Mouse (Mus musculus): ENCODE data around the gene Dscaml1.

GRCm38 (mm10) chr9:45451346-45451745 lies 24.9 kb downstream of the Dscaml1 start:
- TF ChIP-seq ZNF384 (IDR thresholded peaks at IDR 0.05; ENCODE audit: low read depth, low read length) (no peak), CHD2 (IDR thresholded peaks at IDR 0.05; ENCODE audit: low read depth, low read length) (no peak), MAFK (IDR thresholded peaks at IDR 0.05; ENCODE audit: insufficient read depth, low read depth, low read length) (no peak)

Measured in ES-E14 (cell line).